Mouse (Mus musculus): Measurements from ENCODE around the gene Hoxa9. TPM values are rescaled to one million over a fixed set of nuclear protein-coding genes. Genes with fewer than 3 reads are reported as not detected.

The Hoxa9 gene
- total RNA-seq, 4 experiments from 2014 or later, result 5.2 to 8.3 (median 7.5) TPM

DNA sequence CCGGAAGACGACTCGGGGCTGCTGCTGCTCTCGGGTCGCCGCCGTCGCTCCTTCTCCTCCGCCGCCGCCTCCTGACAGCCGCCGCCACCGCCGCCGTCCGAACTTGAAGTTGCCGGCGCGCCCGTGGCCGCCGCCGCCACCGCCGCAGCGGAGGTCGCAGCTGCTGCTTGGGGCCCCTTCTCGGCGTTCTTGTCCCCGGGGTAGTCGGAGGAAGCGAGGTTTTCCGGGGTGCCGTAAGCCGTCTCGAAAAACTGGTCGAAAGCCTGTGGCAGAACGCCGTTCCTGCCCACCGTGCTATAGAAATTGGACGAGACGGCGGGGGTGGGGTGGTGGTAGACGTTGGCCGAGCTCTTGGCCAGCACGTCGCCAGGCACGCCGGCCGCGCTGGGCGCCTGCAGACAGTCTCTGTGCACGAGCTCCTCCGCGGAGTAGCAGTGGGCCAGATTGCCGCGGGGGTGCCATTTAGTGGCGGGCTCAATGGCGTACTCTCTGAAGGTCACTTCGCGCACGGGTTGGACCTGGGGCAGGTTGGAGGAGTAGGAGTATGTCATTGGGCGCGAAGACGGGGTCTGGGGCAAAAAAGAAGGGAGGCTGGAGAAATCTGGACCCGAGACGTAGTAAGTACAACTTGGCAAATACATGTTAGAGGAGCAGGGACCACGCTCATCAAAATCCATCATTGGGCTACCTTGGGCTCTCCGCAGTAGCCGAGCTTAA is 14.3 kb upstream of the Hoxa9 start:
- DNase-seq (ENCODE audit: low spot score in 2 of 2), result peak in 1 of 2 experiments; percentile 30

DNA sequence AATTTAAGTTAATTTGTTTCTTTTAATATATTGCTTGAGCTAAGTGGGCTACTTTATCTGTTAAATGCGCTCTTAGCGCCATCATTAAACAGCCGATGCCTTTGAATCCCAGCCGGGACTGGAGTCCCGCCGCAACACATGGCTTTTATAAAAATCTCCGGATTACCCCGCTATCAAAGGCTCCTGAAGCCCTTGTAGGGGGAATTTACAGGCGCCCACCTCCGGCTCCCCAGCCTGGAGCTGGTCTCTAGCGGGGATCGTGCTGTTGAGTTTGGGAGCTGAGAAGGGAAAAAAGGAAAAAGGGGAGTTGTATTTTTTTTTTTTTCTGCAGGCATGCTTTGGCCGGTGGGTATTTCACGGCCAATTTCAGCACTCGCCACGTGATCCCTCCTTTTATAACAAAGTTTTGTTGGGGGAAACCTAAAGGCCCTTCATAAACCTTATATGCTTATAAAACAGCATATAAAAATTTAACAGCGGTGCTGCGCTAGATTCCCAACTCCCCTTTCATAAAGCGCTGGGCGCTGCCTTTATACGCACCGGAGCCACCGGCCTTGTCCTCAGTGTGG is 13.7 kb upstream of the Hoxa9 start:
- no peak for DNase-seq (ENCODE audit: low spot score in 2 of 2)

- DNase-seq (ENCODE audit: low spot score in 2 of 2), result no peak
Measured at GRCm38 (mm10) chr6:52243681-52244121, 12.8 kb upstream of the Hoxa9 start.

- DNase-seq (ENCODE audit: low spot score in 2 of 2), result no peak
Measured at GRCm38 (mm10) chr6:52242801-52243332, 12.0 kb upstream of the Hoxa9 start.

DNA sequence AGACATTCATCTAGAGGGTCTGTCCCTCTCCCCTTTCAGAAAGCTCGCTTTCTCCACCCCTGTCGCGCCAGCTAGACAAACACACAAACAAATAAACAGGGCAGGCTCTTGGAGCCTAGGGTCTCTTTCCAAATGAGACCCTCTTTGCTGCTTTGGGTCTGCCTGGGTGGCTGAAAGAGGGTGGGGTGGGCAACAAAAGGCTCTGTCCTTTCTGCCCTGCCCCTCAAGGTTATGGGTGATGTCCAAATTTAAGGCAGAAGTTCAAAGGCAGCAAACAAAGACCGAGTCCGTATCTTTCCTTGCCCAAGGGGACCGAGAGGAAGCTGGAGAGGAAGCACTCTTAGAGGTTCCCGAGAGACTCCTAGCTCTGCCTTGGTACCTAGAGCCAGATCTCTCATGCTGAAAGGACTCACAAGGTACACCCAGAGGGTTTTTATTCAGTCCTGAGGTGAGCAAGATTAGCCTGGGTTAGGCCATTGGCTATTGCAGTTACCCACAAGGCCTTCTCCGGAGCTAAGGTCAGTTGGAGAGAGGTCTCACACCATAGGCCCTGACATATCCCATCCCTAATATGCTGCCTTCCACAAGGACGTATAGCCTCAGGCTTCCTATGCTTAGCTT is 10.2 kb upstream of the Hoxa9 start:
- DNase-seq (ENCODE audit: low spot score in 2 of 2), result no peak

DNA sequence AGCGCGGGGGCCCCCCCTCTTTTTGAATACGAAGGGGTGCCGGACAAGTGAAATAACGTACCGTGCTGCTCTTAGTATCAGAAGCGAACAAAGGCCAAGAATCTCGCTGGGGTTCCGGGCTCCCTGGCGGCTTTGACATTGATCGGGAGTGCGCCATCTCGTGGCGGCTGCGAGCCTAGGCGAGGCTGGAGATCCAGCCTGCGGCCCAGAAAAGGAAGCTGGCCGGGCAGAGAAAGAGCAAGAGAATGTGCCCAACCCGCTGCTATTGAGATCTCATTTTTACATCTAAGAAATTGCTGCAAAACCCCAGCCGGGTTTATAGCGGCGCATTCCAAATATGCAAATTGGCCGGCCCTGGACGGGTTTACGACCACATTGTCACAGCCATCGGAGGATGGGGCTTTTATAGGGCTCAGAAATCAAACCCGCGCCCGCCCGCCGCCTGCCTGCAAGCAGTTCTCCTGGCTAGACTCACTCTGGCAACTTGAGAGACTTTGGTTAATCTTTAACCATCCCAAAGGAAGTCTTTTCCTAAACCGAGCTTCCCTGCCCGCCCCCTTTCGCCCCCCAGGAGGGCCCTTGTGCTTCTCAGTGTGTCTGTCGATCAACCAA is 9.6 kb upstream of the Hoxa9 start, which contains the start of gene Hoxa10:
Gene Hoxa10, minus strand, starts transcription at position 466 of the 612 bp plus-strand sequence.
- DNase-seq (ENCODE audit: low spot score in 2 of 2), result peak; percentile 80 to 85

GRCm38 (mm10) chr6:52239625-52240388 is 8.9 kb upstream of the Hoxa9 start:
- no peak for DNase-seq (ENCODE audit: low spot score in 2 of 2)

DNA sequence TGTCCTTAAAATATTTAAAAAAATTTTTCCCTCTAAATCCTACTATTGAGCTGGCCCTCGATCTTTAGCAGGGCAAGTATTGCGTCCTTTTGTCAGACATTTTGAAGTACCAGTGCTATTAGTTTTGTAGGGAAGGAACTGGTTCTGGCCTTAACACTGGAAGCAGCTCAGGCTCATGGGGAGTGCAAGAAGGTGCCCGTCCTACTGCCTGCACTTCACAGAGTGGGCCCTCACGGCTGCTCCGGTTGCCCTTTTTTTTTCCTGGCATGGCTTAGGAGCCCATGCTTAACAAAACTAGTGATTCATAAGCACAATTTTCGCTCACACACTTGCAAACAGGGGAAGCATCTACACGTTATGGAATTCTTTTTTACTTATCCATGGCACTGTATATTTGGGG is 8.1 kb upstream of the Hoxa9 start:
- no peak for DNase-seq (ENCODE audit: low spot score in 2 of 2)

GRCm38 (mm10) chr6:52238155-52238545 is 7.3 kb upstream of the Hoxa9 start:
- no peak for DNase-seq (ENCODE audit: low spot score in 2 of 2)

GRCm38 (mm10) chr6:52237346-52238154 is 6.7 kb upstream of the Hoxa9 start:
- no peak for DNase-seq (ENCODE audit: low spot score in 2 of 2)

DNA sequence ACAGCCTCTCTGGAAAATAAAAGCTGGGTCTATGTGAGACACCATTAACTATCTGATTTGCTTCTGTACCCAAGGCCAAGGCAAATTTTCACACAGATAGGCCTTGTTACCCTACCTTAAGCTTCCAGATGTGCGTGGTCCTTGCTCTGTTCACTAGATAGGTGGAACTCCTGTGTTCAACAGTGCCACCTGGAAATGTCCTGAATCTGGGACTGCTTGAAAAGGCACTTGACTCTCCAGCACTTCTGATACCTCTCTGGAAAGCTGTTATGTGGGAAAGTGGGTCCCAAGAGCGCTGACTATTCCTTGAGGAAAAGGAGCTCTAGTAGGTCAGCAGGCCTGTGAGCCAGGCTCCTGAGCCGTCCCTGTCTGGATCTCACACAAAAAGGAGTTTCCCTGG is 5.9 kb upstream of the Hoxa9 start:
- DNase-seq (ENCODE audit: low spot score in 2 of 2), result no peak

DNA sequence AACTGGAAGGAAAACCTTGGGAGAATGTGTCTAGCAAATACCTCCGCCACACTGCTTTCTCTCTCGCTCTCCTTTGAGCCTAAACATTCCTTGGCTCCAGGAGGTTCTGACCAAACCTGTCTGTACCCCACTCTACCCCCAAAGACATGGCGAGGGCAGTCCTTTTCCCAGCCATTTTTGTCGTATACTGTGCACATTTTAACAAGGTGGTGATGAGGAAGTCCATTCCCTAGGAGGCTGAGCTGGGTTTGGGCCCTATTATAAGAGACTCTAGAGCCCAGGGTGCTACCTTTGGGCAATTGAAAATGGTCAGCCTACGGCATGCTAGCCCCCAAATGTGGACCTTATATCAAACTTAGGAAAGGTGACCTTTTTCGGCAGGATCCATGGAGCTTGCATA is 5.0 kb upstream of the Hoxa9 start:
- DNase-seq (ENCODE audit: low spot score in 2 of 2), result no peak

- DNase-seq (ENCODE audit: low spot score in 2 of 2), result no peak
Measured at GRCm38 (mm10) chr6:52235267-52235666, 4.4 kb upstream of the Hoxa9 start.

- peak; percentile 18 to 54 for DNase-seq (ENCODE audit: low spot score in 2 of 2)
Measured at GRCm38 (mm10) chr6:52234428-52235140, 3.7 kb upstream of the Hoxa9 start.

- peak; percentile 74 to 76 for DNase-seq (ENCODE audit: low spot score in 2 of 2)
Measured at GRCm38 (mm10) chr6:52233546-52234427, 2.9 kb upstream of the Hoxa9 start.

GRCm38 (mm10) chr6:52232984-52233545 is 2.2 kb upstream of the Hoxa9 start:
- peak in 1 of 2 experiments; percentile 12 for DNase-seq (ENCODE audit: low spot score in 2 of 2)

- DNase-seq (ENCODE audit: low spot score in 2 of 2), result peak in 1 of 2 experiments; percentile 39
Measured at GRCm38 (mm10) chr6:52232568-52232965, 1.7 kb upstream of the Hoxa9 start.

DNA sequence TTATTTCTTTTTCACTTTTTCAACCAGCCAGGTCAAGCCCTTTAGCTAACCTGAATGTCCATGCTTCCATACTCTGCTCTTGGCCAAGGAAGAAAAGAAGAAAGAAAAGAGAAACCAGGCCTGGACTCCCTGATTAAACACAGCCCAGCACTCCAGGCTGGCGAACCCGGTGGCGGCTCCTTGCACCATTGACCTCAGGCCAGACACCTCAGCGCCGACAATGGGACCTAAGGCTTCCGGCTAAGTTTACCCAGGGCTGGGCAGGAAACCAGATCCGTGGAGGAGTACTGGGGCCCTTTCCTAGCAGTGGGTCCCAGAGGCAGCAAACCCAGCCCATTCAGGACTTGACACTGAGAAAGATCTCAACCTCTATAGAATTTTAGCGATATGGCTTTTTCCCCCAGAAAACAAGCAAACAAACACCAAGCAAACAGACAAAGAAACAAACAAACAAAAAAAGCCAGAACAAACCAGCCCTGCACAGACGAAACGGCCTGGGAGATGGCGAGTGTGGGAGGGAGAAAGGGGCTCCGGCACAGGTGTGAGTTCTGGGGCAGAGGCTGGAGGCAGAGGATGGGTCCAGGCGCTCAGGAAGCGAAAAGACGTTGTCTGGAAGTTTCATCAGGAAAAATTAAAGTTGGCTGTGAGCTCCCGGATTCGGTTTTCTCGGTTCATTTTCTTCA is 1.1 kb upstream of the Hoxa9 start:
- peak in 1 of 2 experiments; percentile 27 for DNase-seq (ENCODE audit: low spot score in 2 of 2)
